Mouse (Mus musculus): ENCODE data around the gene Kifc3.

DNA sequence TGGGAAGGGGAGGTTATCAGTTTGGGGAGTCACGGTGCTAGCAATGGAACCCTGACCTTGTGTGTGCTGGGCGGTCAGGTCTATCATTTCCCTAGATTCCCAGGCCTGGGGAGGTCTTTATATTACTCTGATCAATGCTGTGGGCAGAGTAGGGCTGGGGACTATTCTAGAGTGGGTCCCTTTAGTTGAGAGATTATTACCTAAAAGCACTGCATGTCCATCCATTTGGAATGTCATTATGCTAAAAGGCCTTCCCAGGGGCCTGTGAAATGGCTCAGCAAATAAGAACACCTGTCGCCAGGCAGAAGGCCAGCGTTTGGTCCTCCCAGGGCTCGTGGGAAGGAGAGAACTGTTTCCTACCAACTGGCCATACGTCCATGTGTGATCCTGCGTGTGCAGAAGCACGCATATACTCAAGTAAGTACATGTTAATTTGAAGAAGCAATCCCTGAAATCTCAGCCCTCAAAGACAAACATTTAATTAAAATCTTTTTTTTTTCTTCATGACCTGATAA lies 499 bp downstream of the Kifc3 start:
- no peak for TF ChIP-seq CTCF (IDR thresholded peaks at IDR 0.05; ENCODE audit: extremely low read depth, insufficient read length, insufficient replicate concordance, low read depth, low read length)
- no peak for TF ChIP-seq POLR2A (IDR thresholded peaks at IDR 0.05; ENCODE audit: low read depth, low read length)

All from small intestine, adult 2 months (tissue).